Mouse (Mus musculus): ENCODE data around the gene Atp1b1. TPM values are rescaled to one million over a fixed set of nuclear protein-coding genes. Genes with fewer than 3 reads are reported as not detected.

The Atp1b1 gene
- 1,000 to 10,000 TPM; 1,659 to 1,749 TPM for total RNA-seq (2021)

GRCm38 (mm10) chr1:164458245-164458613 is at the start of gene Atp1b1:
Gene Atp1b1 (minus strand): TSS chr1:164458355.
- intact Hi-C loops (cut with DNase I) = loop anchor here (2.0 to 5.0 kb wide), 5 partner anchors 129 to 664 kb away; no protein-coding TSS in a partner anchor
- peak; percentile 89 to 94 for DNase-seq (ENCODE audit: low spot score in 2 of 2)

GRCm38 (mm10) chr1:164505096-164505495 is 46.9 kb upstream of the Atp1b1 start:
- DNase-seq (ENCODE audit: low spot score in 2 of 2) = no peak
- intact Hi-C loops (cut with DNase I) = no loop called here

GRCm38 (mm10) chr1:164503140-164503730 is 45.1 kb upstream of the Atp1b1 start:
- intact Hi-C loops (cut with DNase I) = no loop called here
- no peak for DNase-seq (ENCODE audit: low spot score in 2 of 2)

- DNase-seq (ENCODE audit: low spot score in 2 of 2) = no peak
- intact Hi-C loops (cut with DNase I) = no loop called here
These were observed 44.1 kb upstream of the Atp1b1 start for GRCm38 (mm10) chr1:164502231-164502630.

- DNase-seq (ENCODE audit: low spot score in 2 of 2) = no peak
- intact Hi-C loops (cut with DNase I) = no loop called here
These were observed 36.8 kb upstream of the Atp1b1 start for GRCm38 (mm10) chr1:164494741-164495512.

- intact Hi-C loops (cut with DNase I) = no loop called here
- DNase-seq (ENCODE audit: low spot score in 2 of 2) = no peak
These were observed 36.1 kb upstream of the Atp1b1 start for GRCm38 (mm10) chr1:164494215-164494614.

GRCm38 (mm10) chr1:164493042-164493705 is 35.0 kb upstream of the Atp1b1 start:
- no peak for DNase-seq (ENCODE audit: low spot score in 2 of 2)
- intact Hi-C loops (cut with DNase I) = no loop called here

GRCm38 (mm10) chr1:164492476-164492875 is 34.3 kb upstream of the Atp1b1 start:
- intact Hi-C loops (cut with DNase I) = no loop called here
- DNase-seq (ENCODE audit: low spot score in 2 of 2) = no peak

- DNase-seq (ENCODE audit: low spot score in 2 of 2) = no peak
- intact Hi-C loops (cut with DNase I) = no loop called here
These were observed 31.9 kb upstream of the Atp1b1 start for GRCm38 (mm10) chr1:164489961-164490594.

GRCm38 (mm10) chr1:164483728-164484127 is 25.6 kb upstream of the Atp1b1 start:
- no peak for DNase-seq (ENCODE audit: low spot score in 2 of 2)
- intact Hi-C loops (cut with DNase I) = no loop called here

GRCm38 (mm10) chr1:164482833-164483232 is 24.7 kb upstream of the Atp1b1 start:
- no peak for DNase-seq (ENCODE audit: low spot score in 2 of 2)
- intact Hi-C loops (cut with DNase I) = no loop called here

GRCm38 (mm10) chr1:164481645-164482354 is 23.6 kb upstream of the Atp1b1 start:
- intact Hi-C loops (cut with DNase I) = no loop called here
- no peak for DNase-seq (ENCODE audit: low spot score in 2 of 2)

- DNase-seq (ENCODE audit: low spot score in 2 of 2) = no peak
- intact Hi-C loops (cut with DNase I) = no loop called here
These were observed 22.8 kb upstream of the Atp1b1 start for GRCm38 (mm10) chr1:164480755-164481644.

GRCm38 (mm10) chr1:164475895-164476294 is 17.7 kb upstream of the Atp1b1 start:
- DNase-seq (ENCODE audit: low spot score in 2 of 2) = no peak
- intact Hi-C loops (cut with DNase I) = no loop called here

GRCm38 (mm10) chr1:164474778-164475511 is 16.8 kb upstream of the Atp1b1 start:
- intact Hi-C loops (cut with DNase I) = no loop called here
- DNase-seq (ENCODE audit: low spot score in 2 of 2) = peak in 1 of 2 experiments; percentile 25

GRCm38 (mm10) chr1:164474310-164474709 is 16.2 kb upstream of the Atp1b1 start:
- intact Hi-C loops (cut with DNase I) = no loop called here

GRCm38 (mm10) chr1:164473398-164473797 is 15.2 kb upstream of the Atp1b1 start:
- intact Hi-C loops (cut with DNase I) = no loop called here
- DNase-seq (ENCODE audit: low spot score in 2 of 2) = no peak

More at GRCm38 (mm10) chr1:164474310-164474709, 16.2 kb upstream of the Atp1b1 start:
- no peak for DNase-seq (ENCODE audit: low spot score in 2 of 2)

GRCm38 (mm10) chr1:164471632-164472031 is 13.5 kb upstream of the Atp1b1 start:
- no peak for DNase-seq (ENCODE audit: low spot score in 2 of 2)
- intact Hi-C loops (cut with DNase I) = no loop called here
